Mouse (Mus musculus) frontal cortex, postnatal 25 days (tissue): Measurements from ENCODE around the gene Cst9.

ENCODE experiments used
- DNase-seq, 2 experiments: peaks; one replicate each; pipeline ENCODE4 v3.0.0; 2022; ENCODE audit warnings: low spot score in 2 of 2

Gene Cst9

GRCm38 (mm10) chr2:148877016-148877770, 42.2 kb downstream of the Cst9 start:
- DNase-seq = no peak

DNA sequence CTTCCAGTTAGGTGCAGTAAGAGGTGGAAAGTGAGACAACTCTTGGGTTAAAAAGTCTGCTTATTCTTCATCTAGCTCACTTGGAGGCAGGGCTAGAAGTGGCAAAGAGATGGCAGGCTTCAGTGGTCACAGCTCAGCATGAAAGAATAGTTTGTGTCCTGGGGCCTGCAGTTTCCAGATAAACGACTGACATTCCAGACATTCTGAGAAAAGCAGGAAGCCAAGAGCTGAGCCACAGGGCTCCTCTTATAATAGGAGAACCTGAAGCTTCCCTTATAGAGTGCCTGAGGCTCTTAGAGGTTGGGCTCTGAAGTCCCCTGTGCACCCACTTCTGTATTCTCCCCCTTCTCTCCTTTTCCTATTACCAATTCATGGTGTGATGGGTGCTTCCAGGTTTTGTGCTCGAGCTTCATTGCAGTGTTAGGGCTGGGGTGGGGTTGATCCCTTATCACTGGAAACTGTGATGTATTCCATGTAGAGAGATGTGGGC, 43.7 kb downstream of the Cst9 start:
- DNase-seq = no peak

DNA sequence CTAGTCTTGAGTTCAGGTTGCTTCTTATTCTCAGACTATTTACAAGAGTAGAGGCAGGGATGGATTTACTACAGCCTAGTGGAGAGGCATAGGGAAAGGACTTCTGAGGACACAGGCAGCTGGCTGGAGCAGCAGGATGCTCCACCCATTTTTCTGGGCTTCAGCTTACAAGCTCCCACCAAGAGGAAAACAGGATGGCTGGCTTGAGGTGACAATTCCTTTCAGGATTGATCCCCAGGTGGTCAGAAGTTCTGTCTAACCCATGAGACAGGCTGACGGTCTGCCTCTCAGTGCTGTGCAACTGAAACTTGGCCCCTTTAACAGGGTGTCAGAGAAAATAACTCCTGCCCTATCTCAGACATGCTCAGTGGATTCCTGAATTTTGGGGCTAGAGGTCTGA, 44.3 kb downstream of the Cst9 start:
- DNase-seq = no peak

GRCm38 (mm10) chr2:148884738-148885137, 49.8 kb downstream of the Cst9 start:
- DNase-seq = no peak
